Mouse (Mus musculus) ES-Bruce4 (cell line): ENCODE measurements at regions not wholly inside any gene's neighbourhood (a gene's known extent, or its start where the extent isn't known, plus 50 kb on each side); places are given as distances from the start of the nearest gene placed in this dataset.
A peak's percentile ranks its signal among the peaks of the same experiment; 100 is the strongest.

Experiments
- H3K27ac ChIP-seq: 2 replicates; pipeline ENCODE4 v1.5.1; 2012; ENCODE audit warnings: low read length, inconsistent platforms; ENCODE audit not compliant: insufficient read depth
- H3K27me3 ChIP-seq: 2 replicates; pipeline ENCODE4 v1.6.1; 2012; ENCODE audit warnings: mild to moderate bottlenecking, low read length, inconsistent platforms; ENCODE audit not compliant: control insufficient read depth, poor library complexity, insufficient read depth, severe bottlenecking
- H3K36me3 ChIP-seq: 2 replicates; pipeline ENCODE4 v1.6.1; 2012; ENCODE audit warnings: inconsistent platforms, mild to moderate bottlenecking, low read length, moderate library complexity; ENCODE audit not compliant: control insufficient read depth, poor library complexity, insufficient read depth, severe bottlenecking
- H3K4me1 ChIP-seq: one replicate; pipeline ENCODE4 v1.8.1; 2011; ENCODE audit warnings: low read length; ENCODE audit not compliant: control insufficient read depth, insufficient read depth
- H3K4me3 ChIP-seq: 2 replicates; pipeline ENCODE4 v1.5.1; 2011; ENCODE audit warnings: low read depth, mild to moderate bottlenecking, low read length
- H3K9ac ChIP-seq: 2 replicates; pipeline ENCODE4 v1.6.1; 2012; ENCODE audit warnings: low read depth, mild to moderate bottlenecking, inconsistent platforms; ENCODE audit not compliant: poor library complexity, severe bottlenecking
- H3K9me3 ChIP-seq: replicated peaks from 2 replicates; pipeline ENCODE4 v1.6.1; 2012; ENCODE audit warnings: mild to moderate bottlenecking, low read length, inconsistent platforms; ENCODE audit not compliant: control insufficient read depth, poor library complexity, insufficient read depth, severe bottlenecking
- CTCF ChIP-seq: IDR thresholded peaks from one replicate; pipeline ENCODE4 v1.8.1; 2011; ENCODE audit warnings: low read depth, low read length
- EP300 ChIP-seq: IDR thresholded peaks from 2 replicates; pipeline ENCODE4 v1.6.1; 2011; ENCODE audit warnings: low read depth, low read length; ENCODE audit not compliant: insufficient read depth
- POLR2A ChIP-seq: IDR thresholded peaks from one replicate; pipeline ENCODE4 v1.8.1; 2011; ENCODE audit warnings: low read length; ENCODE audit not compliant: insufficient read depth

- Histone ChIP-seq H3K9me3 (no peaks in the 10 kb centered on the region), H3K27me3 (no peaks in the 10 kb centered on the region), H3K27ac (no peak overlapping the region), H3K9ac (no peak overlapping the region), H3K36me3 (no peaks in the 10 kb centered on the region), H3K4me1 (no peaks in the 10 kb centered on the region), H3K4me3 (no peak overlapping the region)
- TF ChIP-seq CTCF (no peak), POLR2A (no peak), EP300 (no peak)
These were observed 501.5 kb downstream of the Rab28 start for GRCm38 (mm10) chr5:41206462-41206861.

GRCm38 (mm10) chr5:41204417-41204816, 503.5 kb downstream of the Rab28 start:
- Histone ChIP-seq H3K4me3 (no peak overlapping the region), H3K36me3 (no peaks in the 10 kb centered on the region), H3K9ac (no peak overlapping the region), H3K27ac (no peak overlapping the region), H3K27me3 (no peaks in the 10 kb centered on the region), H3K9me3 (no peaks in the 10 kb centered on the region), H3K4me1 (no peaks in the 10 kb centered on the region)
- no peak for TF ChIP-seq CTCF
- no peak for TF ChIP-seq POLR2A
- no peak for TF ChIP-seq EP300

- no peaks in the 10 kb centered on the region for H3K27me3 ChIP-seq
- no peak overlapping the region for H3K9ac ChIP-seq
- H3K36me3 ChIP-seq = no peaks in the 10 kb centered on the region
- H3K4me3 ChIP-seq = no peak overlapping the region
- no peak for TF ChIP-seq POLR2A
- no peak for TF ChIP-seq EP300
- no peak for TF ChIP-seq CTCF
- H3K4me1 ChIP-seq = no peaks in the 10 kb centered on the region
- no peak overlapping the region for H3K27ac ChIP-seq
- H3K9me3 ChIP-seq = no peaks in the 10 kb centered on the region
These were observed 520.8 kb downstream of the Rab28 start for GRCm38 (mm10) chr5:41187193-41187592.

- H3K36me3 ChIP-seq = no peaks in the 10 kb centered on the region
- H3K9ac ChIP-seq = no peak overlapping the region
- H3K9me3 ChIP-seq = no peaks in the 10 kb centered on the region
- no peak overlapping the region for H3K27ac ChIP-seq
- no peaks in the 10 kb centered on the region for H3K27me3 ChIP-seq
- H3K4me1 ChIP-seq = no peaks in the 10 kb centered on the region
- TF ChIP-seq POLR2A = no peak
- no peak for TF ChIP-seq CTCF
- no peak for TF ChIP-seq EP300
- H3K4me3 ChIP-seq = no peak overlapping the region
These were observed 530.7 kb downstream of the Rab28 start for GRCm38 (mm10) chr5:41177220-41177619.

GRCm38 (mm10) chr5:41165870-41166626, 541.9 kb downstream of the Rab28 start:
- H3K4me3 ChIP-seq = no peak overlapping the region
- no peaks in the 10 kb centered on the region for H3K9me3 ChIP-seq
- no peak overlapping the region for H3K27ac ChIP-seq
- H3K4me1 ChIP-seq = no peaks in the 10 kb centered on the region
- H3K27me3 ChIP-seq = no peaks in the 10 kb centered on the region
- TF ChIP-seq EP300 (no peak), POLR2A (no peak), CTCF (no peak)
- H3K9ac ChIP-seq = no peak overlapping the region
- H3K36me3 ChIP-seq = no peaks in the 10 kb centered on the region

GRCm38 (mm10) chr5:41125050-41125449, 582.9 kb downstream of the Rab28 start:
- Histone ChIP-seq H3K4me1 (no peaks in the 10 kb centered on the region), H3K9me3 (no peaks in the 10 kb centered on the region), H3K27me3 (no peaks in the 10 kb centered on the region; the same call in 1 of the 2 replicates), H3K4me3 (no peak overlapping the region), H3K9ac (no peak overlapping the region), H3K27ac (no peak overlapping the region), H3K36me3 (no peaks in the 10 kb centered on the region)
- TF ChIP-seq EP300 = no peak
- peak; percentile 1 for TF ChIP-seq CTCF
